Mouse (Mus musculus): ENCODE data around the gene Plppr5. TPM values are rescaled to one million over a fixed set of nuclear protein-coding genes. Genes with fewer than 3 reads are reported as not detected.

Plppr5 gene
- polyA plus RNA-seq, 1 experiment from 2014 or later = 4.6 TPM

DNA sequence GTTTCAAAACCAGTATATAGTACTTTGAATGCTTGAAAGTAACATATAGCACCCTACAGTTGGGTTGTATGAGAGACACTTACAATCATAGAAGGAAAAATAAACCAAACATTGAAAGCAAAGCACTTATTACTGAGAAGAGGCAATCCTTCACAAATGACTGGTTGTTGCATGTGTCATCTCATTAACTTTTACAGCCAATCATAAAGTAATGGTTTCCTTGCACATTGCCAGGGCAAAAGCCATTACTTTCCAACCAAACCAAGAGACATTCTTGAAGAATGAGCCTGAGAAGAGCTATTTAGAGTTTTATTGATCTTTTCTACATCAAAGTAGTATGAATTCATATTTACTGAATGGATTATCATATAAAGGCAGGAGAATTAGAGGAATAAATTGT lies 148.8 kb downstream of the Plppr5 start:
- no peak overlapping the region for H3K27ac ChIP-seq (ENCODE audit: low read depth, low read length)
- no peak overlapping the region for H3K4me2 ChIP-seq
- no peaks in the 10 kb centered on the region for H3K36me3 ChIP-seq (ENCODE audit: control insufficient read depth, insufficient read depth, low read length)
- ATAC-seq (replicated peaks; ENCODE audit: insufficient number of reproducible peaks, low FRiP score, low TSS enrichment) = no peak
- H3K27me3 ChIP-seq (ENCODE audit: control insufficient read depth, insufficient read depth, low read length) = no peaks in the 10 kb centered on the region
- no peaks in the 10 kb centered on the region for H3K4me1 ChIP-seq (ENCODE audit: control insufficient read depth, insufficient read depth, low read length)
- H3K4me3 ChIP-seq (ENCODE audit: low read depth, low read length) = no peak overlapping the region
- H3K9ac ChIP-seq (ENCODE audit: low read depth, low read length) = no peak overlapping the region
- H3K9me3 ChIP-seq (replicated peaks; ENCODE audit: control insufficient read depth, low read length) = no peaks in the 10 kb centered on the region

GRCm38 (mm10) chr3:117724521-117724920 lies 149.9 kb downstream of the Plppr5 start:
- Histone ChIP-seq H3K4me1 (ENCODE audit: control insufficient read depth, insufficient read depth, low read length) (no peaks in the 10 kb centered on the region), H3K4me2 (no peak overlapping the region), H3K9me3 (replicated peaks; ENCODE audit: control insufficient read depth, low read length) (no peaks in the 10 kb centered on the region), H3K27ac (ENCODE audit: low read depth, low read length) (no peak overlapping the region), H3K27me3 (ENCODE audit: control insufficient read depth, insufficient read depth, low read length) (no peaks in the 10 kb centered on the region), H3K36me3 (ENCODE audit: control insufficient read depth, insufficient read depth, low read length) (no peaks in the 10 kb centered on the region), H3K9ac (ENCODE audit: low read depth, low read length) (no peak overlapping the region), H3K4me3 (ENCODE audit: low read depth, low read length) (no peak overlapping the region)
- WGBS (ENCODE audit: insufficient replicate concordance) = 77% methylated on average over 5 of the region's 5 CpGs
- no peak for ATAC-seq (replicated peaks; ENCODE audit: insufficient number of reproducible peaks, low FRiP score, low TSS enrichment)

GRCm38 (mm10) chr3:117725501-117725900 lies 150.9 kb downstream of the Plppr5 start:
- H3K4me1 ChIP-seq (ENCODE audit: control insufficient read depth, insufficient read depth, low read length) = no peaks in the 10 kb centered on the region
- ATAC-seq (replicated peaks; ENCODE audit: insufficient number of reproducible peaks, low FRiP score, low TSS enrichment) = no peak
- H3K27ac ChIP-seq (ENCODE audit: low read depth, low read length) = no peak overlapping the region
- H3K27me3 ChIP-seq (ENCODE audit: control insufficient read depth, insufficient read depth, low read length) = no peaks in the 10 kb centered on the region
- no peaks in the 10 kb centered on the region for H3K36me3 ChIP-seq (ENCODE audit: control insufficient read depth, insufficient read depth, low read length)
- WGBS (ENCODE audit: insufficient replicate concordance) = 80% methylated on average over 1 of the region's 1 CpGs
- H3K4me3 ChIP-seq (ENCODE audit: low read depth, low read length) = no peak overlapping the region
- H3K9me3 ChIP-seq (replicated peaks; ENCODE audit: control insufficient read depth, low read length) = no peaks in the 10 kb centered on the region
- no peak overlapping the region for H3K4me2 ChIP-seq
- no peak overlapping the region for H3K9ac ChIP-seq (ENCODE audit: low read depth, low read length)

GRCm38 (mm10) chr3:117728136-117728535 lies 153.5 kb downstream of the Plppr5 start:
- Histone ChIP-seq H3K9me3 (replicated peaks; ENCODE audit: control insufficient read depth, low read length) (no peaks in the 10 kb centered on the region), H3K36me3 (ENCODE audit: control insufficient read depth, insufficient read depth, low read length) (no peaks in the 10 kb centered on the region), H3K4me1 (ENCODE audit: control insufficient read depth, insufficient read depth, low read length) (no peaks in the 10 kb centered on the region), H3K4me3 (ENCODE audit: low read depth, low read length) (no peak overlapping the region), H3K9ac (ENCODE audit: low read depth, low read length) (no peak overlapping the region), H3K4me2 (no peak overlapping the region), H3K27ac (ENCODE audit: low read depth, low read length) (no peak overlapping the region), H3K27me3 (ENCODE audit: control insufficient read depth, insufficient read depth, low read length) (no peaks in the 10 kb centered on the region)
- WGBS (ENCODE audit: insufficient replicate concordance) = 36% methylated on average over 1 of the region's 1 CpGs
- ATAC-seq (replicated peaks; ENCODE audit: insufficient number of reproducible peaks, low FRiP score, low TSS enrichment) = no peak

DNA sequence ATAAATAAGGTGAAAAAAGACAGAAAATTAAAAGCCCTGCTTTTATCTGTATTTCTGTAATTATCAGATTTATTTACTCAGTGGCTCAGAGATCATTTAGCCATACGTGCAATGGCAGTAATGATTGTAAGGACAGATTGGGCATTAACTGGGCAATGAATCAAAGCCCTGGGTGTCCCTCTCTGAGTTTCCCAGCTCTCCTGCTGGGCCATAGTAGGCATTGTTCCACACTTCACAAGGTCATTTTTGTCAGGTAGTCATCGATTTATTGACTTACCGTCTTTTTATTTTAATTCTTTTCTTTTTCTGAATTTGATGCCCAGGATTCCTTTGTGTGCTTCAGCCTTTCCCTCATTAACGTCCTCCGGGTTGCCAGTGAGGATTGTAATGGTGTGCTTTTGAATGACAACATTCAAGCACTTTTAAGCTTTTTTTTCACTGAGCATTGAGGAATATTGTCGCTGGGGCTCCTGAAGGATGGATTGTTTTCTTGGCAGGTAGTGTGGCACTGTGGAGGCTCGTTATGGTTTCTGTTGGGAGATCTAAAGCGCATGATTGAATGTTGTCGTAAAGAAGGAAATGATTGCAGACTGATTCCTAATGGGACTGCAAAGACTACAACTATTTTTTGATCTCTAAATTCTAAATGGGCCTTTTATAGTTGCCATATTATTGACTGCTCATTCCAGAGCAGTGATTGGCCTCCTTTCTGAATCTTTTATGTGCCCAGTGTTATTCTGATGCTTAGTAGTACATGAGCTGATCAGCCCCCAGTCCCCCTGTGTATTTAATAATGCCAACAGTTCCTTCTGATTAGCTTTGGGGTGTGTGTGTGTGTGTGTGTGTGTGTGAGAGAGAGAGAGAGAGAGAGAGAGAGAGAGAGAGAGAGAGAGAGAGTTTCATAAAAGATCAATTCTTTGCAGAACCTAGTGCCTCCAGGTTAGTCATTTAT lies 154.8 kb downstream of the Plppr5 start:
- no peak for ATAC-seq (replicated peaks; ENCODE audit: insufficient number of reproducible peaks, low FRiP score, low TSS enrichment)
- H3K9ac ChIP-seq (ENCODE audit: low read depth, low read length) = no peak overlapping the region
- no peak overlapping the region for H3K4me3 ChIP-seq (ENCODE audit: low read depth, low read length)
- H3K4me2 ChIP-seq = no peak overlapping the region
- 82% methylated on average over 9 of the region's 9 CpGs for WGBS (ENCODE audit: insufficient replicate concordance)
- H3K36me3 ChIP-seq (ENCODE audit: control insufficient read depth, insufficient read depth, low read length) = no peaks in the 10 kb centered on the region
- H3K4me1 ChIP-seq (ENCODE audit: control insufficient read depth, insufficient read depth, low read length) = no peaks in the 10 kb centered on the region
- no peak overlapping the region for H3K27ac ChIP-seq (ENCODE audit: low read depth, low read length)
- H3K9me3 ChIP-seq (replicated peaks; ENCODE audit: control insufficient read depth, low read length) = no peaks in the 10 kb centered on the region
- H3K27me3 ChIP-seq (ENCODE audit: control insufficient read depth, insufficient read depth, low read length) = no peaks in the 10 kb centered on the region

DNA sequence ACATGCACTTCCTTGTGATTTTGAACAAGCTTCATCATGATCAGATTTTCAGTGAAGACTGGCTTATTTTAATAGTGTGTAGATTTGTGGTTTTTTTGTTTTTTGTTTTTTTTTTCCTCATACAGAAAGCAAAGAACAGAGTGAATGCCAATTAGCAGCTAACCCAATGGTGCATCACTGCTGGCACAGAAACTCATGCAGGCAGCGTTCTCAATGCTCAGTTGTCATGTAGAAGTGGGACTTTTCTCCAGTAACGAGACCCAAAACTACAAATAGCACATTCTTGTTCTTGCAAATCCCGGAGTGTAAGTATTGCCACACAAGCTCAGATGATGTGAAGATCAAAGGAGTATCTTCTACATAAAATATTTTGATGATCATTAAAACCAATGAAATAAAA lies 156.9 kb downstream of the Plppr5 start:
- WGBS (ENCODE audit: insufficient replicate concordance) = 75% methylated on average over 3 of the region's 3 CpGs
- H3K4me1 ChIP-seq (ENCODE audit: control insufficient read depth, insufficient read depth, low read length) = no peaks in the 10 kb centered on the region
- no peak for ATAC-seq (replicated peaks; ENCODE audit: insufficient number of reproducible peaks, low FRiP score, low TSS enrichment)
- H3K4me3 ChIP-seq (ENCODE audit: low read depth, low read length) = no peak overlapping the region
- H3K36me3 ChIP-seq (ENCODE audit: control insufficient read depth, insufficient read depth, low read length) = no peaks in the 10 kb centered on the region
- no peaks in the 10 kb centered on the region for H3K27me3 ChIP-seq (ENCODE audit: control insufficient read depth, insufficient read depth, low read length)
- no peak overlapping the region for H3K9ac ChIP-seq (ENCODE audit: low read depth, low read length)
- H3K9me3 ChIP-seq (replicated peaks; ENCODE audit: control insufficient read depth, low read length) = no peaks in the 10 kb centered on the region
- H3K4me2 ChIP-seq = no peak overlapping the region
- H3K27ac ChIP-seq (ENCODE audit: low read depth, low read length) = no peak overlapping the region

- ATAC-seq (replicated peaks; ENCODE audit: insufficient number of reproducible peaks, low FRiP score, low TSS enrichment) = no peak
- Histone ChIP-seq H3K27me3 (ENCODE audit: control insufficient read depth, insufficient read depth, low read length) (no peaks in the 10 kb centered on the region), H3K36me3 (ENCODE audit: control insufficient read depth, insufficient read depth, low read length) (no peaks in the 10 kb centered on the region), H3K4me3 (ENCODE audit: low read depth, low read length) (no peak overlapping the region), H3K4me1 (ENCODE audit: control insufficient read depth, insufficient read depth, low read length) (no peaks in the 10 kb centered on the region), H3K9ac (ENCODE audit: low read depth, low read length) (no peak overlapping the region), H3K9me3 (replicated peaks; ENCODE audit: control insufficient read depth, low read length) (no peaks in the 10 kb centered on the region), H3K4me2 (no peak overlapping the region), H3K27ac (ENCODE audit: low read depth, low read length) (no peak overlapping the region)
- 80% methylated on average over 4 of the region's 4 CpGs for WGBS (ENCODE audit: insufficient replicate concordance)
These were observed 158.0 kb downstream of the Plppr5 start for GRCm38 (mm10) chr3:117732661-117733060.

All from heart, embryonic 11.5 days (tissue).